Mouse (Mus musculus) liver (tissue): ENCODE data around the gene Camta1.
"Not testable (repeated sequence)": the region's sequence is repeated elsewhere in the genome, so short reads cannot be mapped to it uniquely, and the experiment has no call there.

ENCODE experiments used
- DNase-seq: peaks from one replicate; pipeline ENCODE4 v3.0.0-alpha.2; 2020; ENCODE audit warnings: mixed read lengths

Gene Camta1

GRCm38 (mm10) chr4:151037800-151038199, 823.9 kb downstream of the Camta1 start:
- DNase-seq: no peak

GRCm38 (mm10) chr4:151036521-151036920, 825.2 kb downstream of the Camta1 start:
- no peak for DNase-seq

- peak; percentile 21 for DNase-seq
Observed at GRCm38 (mm10) chr4:151027001-151027400, 834.7 kb downstream of the Camta1 start.

- peak; percentile 35 for DNase-seq
Observed at GRCm38 (mm10) chr4:151024152-151024551, 837.5 kb downstream of the Camta1 start.

GRCm38 (mm10) chr4:151017356-151017755, 844.3 kb downstream of the Camta1 start:
- not testable (repeated sequence) for DNase-seq

GRCm38 (mm10) chr4:151015946-151016345, 845.7 kb downstream of the Camta1 start:
- DNase-seq: no peak

GRCm38 (mm10) chr4:151010316-151010715, 851.4 kb downstream of the Camta1 start:
- no peak for DNase-seq

GRCm38 (mm10) chr4:151006945-151007344, 854.7 kb downstream of the Camta1 start:
- DNase-seq: peak; percentile 61

GRCm38 (mm10) chr4:151005656-151006318, 855.9 kb downstream of the Camta1 start:
- DNase-seq: no peak

- no peak for DNase-seq
Observed at GRCm38 (mm10) chr4:151001397-151001796, 860.3 kb downstream of the Camta1 start.

- DNase-seq: no peak
Observed at GRCm38 (mm10) chr4:150998626-150999025, 863.0 kb downstream of the Camta1 start.

- no peak for DNase-seq
Observed at GRCm38 (mm10) chr4:150996797-150997196, 864.9 kb downstream of the Camta1 start, which contains the start of gene Uts2. Uts2 (plus strand) TSS chr4:150997097.

GRCm38 (mm10) chr4:150990148-150990547, 871.5 kb downstream of the Camta1 start:
- peak; percentile 28 for DNase-seq

GRCm38 (mm10) chr4:150980153-150980552, 881.5 kb downstream of the Camta1 start:
- no peak for DNase-seq

GRCm38 (mm10) chr4:150979455-150979854, 882.2 kb downstream of the Camta1 start:
- DNase-seq: no peak

- DNase-seq: no peak
Observed at GRCm38 (mm10) chr4:150978156-150978910, 883.3 kb downstream of the Camta1 start.

GRCm38 (mm10) chr4:150975145-150975544, 886.5 kb downstream of the Camta1 start:
- DNase-seq: no peak

GRCm38 (mm10) chr4:150973264-150973663, 888.4 kb downstream of the Camta1 start:
- no peak for DNase-seq

GRCm38 (mm10) chr4:150968956-150969355, 892.7 kb downstream of the Camta1 start:
- DNase-seq: no peak

GRCm38 (mm10) chr4:150966556-150966955, 895.1 kb downstream of the Camta1 start:
- DNase-seq: peak; percentile 64

GRCm38 (mm10) chr4:150965555-150965951, 896.1 kb downstream of the Camta1 start:
- DNase-seq: no peak

- peak; percentile 83 for DNase-seq
Observed at GRCm38 (mm10) chr4:150964635-150965554, 896.8 kb downstream of the Camta1 start.

GRCm38 (mm10) chr4:150963711-150964110, 898.0 kb downstream of the Camta1 start:
- DNase-seq: no peak
